Mouse (Mus musculus) CH12.LX (cell line): ENCODE data around the gene Cep97. TPM values are rescaled to one million over a fixed set of nuclear protein-coding genes. Genes with fewer than 3 reads are reported as not detected.

Experiments used
- DNase-seq: peaks from one replicate; pipeline ENCODE4 v3.0.0-alpha.2; 2013; ENCODE audit errors: extremely low read depth
- H3K27ac ChIP-seq: 2 replicates; pipeline ENCODE4 v1.5.1; 2012; ENCODE audit warnings: low read depth, mild to moderate bottlenecking, control low read depth, moderate library complexity; ENCODE audit not compliant: insufficient read depth
- H3K27me3 ChIP-seq: replicated peaks from 2 replicates; pipeline ENCODE3; 2012; ENCODE audit warnings: inconsistent platforms
- H3K36me3 ChIP-seq, 2 experiments: replicated peaks in 1 of 2; 2 replicates each; pipeline versions ENCODE3 to v1.6.1; 2012; ENCODE audit warnings: inconsistent platforms in 1 of 2, low read length in 1 of 2, mild to moderate bottlenecking in 1 of 2, mixed read lengths in 1 of 2, moderate library complexity in 1 of 2; ENCODE audit not compliant: control insufficient read depth in 1 of 2, insufficient read depth in 1 of 2
- H3K4me1 ChIP-seq, 2 experiments: 2 replicates each; pipeline ENCODE4 v1.6.1; 2012; ENCODE audit warnings: inconsistent platforms in 1 of 2, moderate library complexity in 1 of 2; ENCODE audit not compliant: insufficient read depth in 2 of 2, control insufficient read depth in 1 of 2
- H3K4me2 ChIP-seq: 2 replicates; pipeline ENCODE4 v1.6.1; 2012; ENCODE audit warnings: low read depth, mild to moderate bottlenecking, control low read depth; ENCODE audit not compliant: poor library complexity, insufficient read depth, severe bottlenecking
- H3K4me3 ChIP-seq, 3 experiments: fragments of 150-350 bp in 1 of 3; sonication (generic) in 1 of 3; replicated peaks in 1 of 3; 2 replicates each; pipeline versions ENCODE3 to v1.5.1; 2011 to 2012; ENCODE audit warnings: low read depth in 2 of 3, low read length in 2 of 3, mild to moderate bottlenecking in 2 of 3, moderate library complexity in 2 of 3, control low read depth in 1 of 3, improper control_type of control experiment in 1 of 3, inconsistent platforms in 1 of 3, mixed read lengths in 1 of 3; ENCODE audit not compliant: poor library complexity in 1 of 3
- H3K79me2 ChIP-seq: replicated peaks from 2 replicates; pipeline ENCODE4 v1.6.1; 2012; ENCODE audit warnings: mild to moderate bottlenecking, moderate library complexity; ENCODE audit not compliant: control insufficient read depth, poor library complexity, insufficient read depth, severe bottlenecking; ENCODE audit errors: extremely low read depth
- H3K9ac ChIP-seq: 2 replicates; pipeline ENCODE4 v1.6.1; 2012; ENCODE audit warnings: low read depth, mild to moderate bottlenecking, control low read depth, moderate library complexity; ENCODE audit not compliant: insufficient read depth
- H3K9me3 ChIP-seq: replicated peaks from 2 replicates; pipeline ENCODE3; 2012; ENCODE audit warnings: low read length, inconsistent platforms, mixed read lengths
- BHLHE40 ChIP-seq: IDR thresholded peaks from 2 replicates; pipeline ENCODE4 v1.6.1; 2011; ENCODE audit warnings: mild to moderate bottlenecking, low read depth, low read length, improper control_type of control experiment
- CHD1 ChIP-seq: IDR thresholded peaks from 2 replicates; pipeline ENCODE4 v1.6.1; 2012; ENCODE audit warnings: low read depth, low read length, improper control_type of control experiment, inconsistent platforms
- CHD2 ChIP-seq: IDR thresholded peaks from 2 replicates; pipeline ENCODE4 v1.6.1; 2011; ENCODE audit warnings: low read length, improper control_type of control experiment
- CTCF ChIP-seq, 2 experiments: IDR thresholded peaks in 1 of 2; conservative IDR thresholded peaks in 1 of 2; 2 replicates each; pipeline ENCODE4 v1.5.1; 2011 to 2012; ENCODE audit warnings: low read depth in 2 of 2, low read length in 2 of 2, improper control_type of control experiment in 1 of 2, inconsistent platforms in 1 of 2, mild to moderate bottlenecking in 1 of 2, moderate library complexity in 1 of 2
- E2F4 ChIP-seq: IDR thresholded peaks from 2 replicates; pipeline ENCODE4 v1.6.1; 2011; ENCODE audit warnings: low read depth, low read length, improper control_type of control experiment; ENCODE audit not compliant: insufficient replicate concordance
- ELF1 ChIP-seq: IDR thresholded peaks from 2 replicates; pipeline ENCODE4 v1.6.1; 2014; ENCODE audit warnings: low read depth, mild to moderate bottlenecking, inconsistent platforms, low read length, improper control_type of control experiment
- EP300 ChIP-seq: IDR thresholded peaks from 2 replicates; pipeline ENCODE4 v1.6.1; 2011; ENCODE audit warnings: low read length, improper control_type of control experiment
- ETS1 ChIP-seq: conservative IDR thresholded peaks from 2 replicates; pipeline ENCODE4 v1.6.1; 2012; ENCODE audit warnings: low read depth, mild to moderate bottlenecking, inconsistent platforms, low read length, improper control_type of control experiment, moderate library complexity
- GABPA ChIP-seq: IDR thresholded peaks from 2 replicates; pipeline ENCODE4 v1.6.1; 2012; ENCODE audit warnings: low read depth, low read length, improper control_type of control experiment, inconsistent platforms; ENCODE audit not compliant: insufficient replicate concordance
- HCFC1 ChIP-seq: IDR thresholded peaks from 2 replicates; pipeline ENCODE4 v1.6.1; 2012; ENCODE audit warnings: low read depth, mild to moderate bottlenecking, inconsistent platforms, low read length, improper control_type of control experiment
- IRF4 ChIP-seq: IDR thresholded peaks from 2 replicates; pipeline ENCODE4 v1.6.1; 2014; ENCODE audit warnings: low read depth, mild to moderate bottlenecking, inconsistent platforms, low read length, improper control_type of control experiment
- JUN ChIP-seq: IDR thresholded peaks from 2 replicates; pipeline ENCODE4 v1.6.1; 2011; ENCODE audit warnings: low read depth, mild to moderate bottlenecking, low read length, improper control_type of control experiment, moderate library complexity; ENCODE audit not compliant: insufficient read depth
- JUND ChIP-seq: conservative IDR thresholded peaks from 2 replicates; pipeline ENCODE4 v1.6.1; 2011; ENCODE audit warnings: low read depth, low read length, improper control_type of control experiment
- KAT2A ChIP-seq: IDR thresholded peaks from 2 replicates; pipeline ENCODE4 v1.6.1; 2012; ENCODE audit warnings: low read length, improper control_type of control experiment, inconsistent platforms; ENCODE audit not compliant: insufficient replicate concordance
- MAFK ChIP-seq: IDR thresholded peaks from 2 replicates; pipeline ENCODE4 v1.6.1; 2011; ENCODE audit warnings: low read length, improper control_type of control experiment; ENCODE audit not compliant: insufficient replicate concordance
- MAX ChIP-seq: IDR thresholded peaks from 2 replicates; pipeline ENCODE4 v1.6.1; 2011; ENCODE audit warnings: low read length, improper control_type of control experiment
- MAZ ChIP-seq: IDR thresholded peaks from 2 replicates; pipeline ENCODE4 v1.6.1; 2012; ENCODE audit warnings: low read depth, mild to moderate bottlenecking, inconsistent platforms, low read length, improper control_type of control experiment, moderate library complexity
- MEF2A ChIP-seq: IDR thresholded peaks from 2 replicates; pipeline ENCODE4 v1.6.1; 2014; ENCODE audit warnings: low read depth, mild to moderate bottlenecking, inconsistent platforms, low read length, improper control_type of control experiment, borderline replicate concordance
- MYC ChIP-seq: IDR thresholded peaks from 2 replicates; pipeline ENCODE4 v1.6.1; 2011; ENCODE audit warnings: low read depth, mild to moderate bottlenecking, improper control_type of control experiment, low read length
- NRF1 ChIP-seq: IDR thresholded peaks from 2 replicates; pipeline ENCODE4 v1.6.1; 2014; ENCODE audit warnings: low read depth, mild to moderate bottlenecking, inconsistent platforms, low read length, improper control_type of control experiment, moderate library complexity
- PAX5 ChIP-seq: IDR thresholded peaks from 2 replicates; pipeline ENCODE4 v1.6.1; 2012; ENCODE audit warnings: low read length, inconsistent platforms, mixed read lengths
- POLR2A ChIP-seq: IDR thresholded peaks from 2 replicates; pipeline ENCODE4 v1.6.1; 2011; ENCODE audit warnings: low read depth, mild to moderate bottlenecking, improper control_type of control experiment, low read length
- POLR2AphosphoS2 ChIP-seq: IDR thresholded peaks from 2 replicates; pipeline ENCODE4 v1.6.1; 2011; ENCODE audit warnings: low read depth, low read length, improper control_type of control experiment
- SMC3 ChIP-seq: IDR thresholded peaks from 2 replicates; pipeline ENCODE4 v1.6.1; 2011; ENCODE audit warnings: low read depth, low read length, improper control_type of control experiment
- TBP ChIP-seq: conservative IDR thresholded peaks from 2 replicates; pipeline ENCODE4 v1.6.1; 2011; ENCODE audit warnings: low read depth, low read length, improper control_type of control experiment
- TCF12 ChIP-seq: IDR thresholded peaks from 2 replicates; pipeline ENCODE4 v1.6.1; 2014; ENCODE audit warnings: low read depth, mild to moderate bottlenecking, inconsistent platforms, low read length, improper control_type of control experiment
- USF2 ChIP-seq: conservative IDR thresholded peaks from 2 replicates; pipeline ENCODE4 v1.6.1; 2011; ENCODE audit warnings: low read depth, low read length, improper control_type of control experiment
- ZC3H11A ChIP-seq: IDR thresholded peaks from 2 replicates; pipeline ENCODE4 v1.6.1; 2012; ENCODE audit warnings: low read depth, mild to moderate bottlenecking, inconsistent platforms, low read length, improper control_type of control experiment
- ZKSCAN1 ChIP-seq: IDR thresholded peaks from 2 replicates; pipeline ENCODE4 v1.6.1; 2012; ENCODE audit warnings: low read depth, inconsistent platforms, low read length, improper control_type of control experiment, borderline replicate concordance
- ZMIZ1 ChIP-seq: IDR thresholded peaks from 2 replicates; pipeline ENCODE4 v1.6.1; 2012; ENCODE audit warnings: low read depth, mild to moderate bottlenecking, inconsistent platforms, low read length, improper control_type of control experiment
- ZNF384 ChIP-seq: IDR thresholded peaks from 2 replicates; pipeline ENCODE4 v1.6.1; 2012; ENCODE audit warnings: low read depth, low read length, improper control_type of control experiment, inconsistent platforms
- dilution Hi-C: fragments of 300-500 bp; cut with MboI; formaldehyde crosslinking; loops from 2 replicates; pipeline ENCODE4 v1.14.3; 2020; ENCODE audit warnings: low sequenced_read_pairs; ENCODE audit not compliant: extremely low pct_unique_long_range_greater_than_20kb, extremely low pct_ligation_motif_present
- in situ Hi-C: fragments of 300-500 bp; cut with MboI; formaldehyde crosslinking; loops from 3 replicates; pipeline ENCODE4 v1.14.3; 2019; ENCODE audit warnings: low sequenced_read_pairs, low pct_ligation_motif_present, low pct_unique_long_range_greater_than_20kb, mixed read lengths
- polyA plus RNA-seq: library from polyadenylated mRNA; unstranded; fragments of >175 nt; gene quantifications from 2 replicates; pipeline ENCODE4 v1.2.1, GENCODE M21; 2012; ENCODE audit warnings: low read depth; ENCODE audit not compliant: insufficient read length
- total RNA-seq, 2 experiments: library from RNA; depleted of rRNA; stranded (reverse); fragments of 300-350 nt in 1 of 2; fragments of >200 nt in 1 of 2; gene quantifications; 2 replicates each; pipeline ENCODE4 v1.2.3; 2012 to 2014

Cep97 gene
- total and polyA plus RNA-seq, 3 experiments = 19.2 to 27.5 (median 24.9) TPM

- H3K36me3 ChIP-seq = peaks cover 31 to 66% of the 10 kb centered on the region in 2 experiments
- no peak for DNase-seq
Observed at GRCm38 (mm10) chr16:55910208-55910793, 24.4 kb downstream of the Cep97 start.

GRCm38 (mm10) chr16:55906928-55907679, 27.6 kb downstream of the Cep97 start:
- DNase-seq = peak; percentile 81
- H3K9me3 ChIP-seq = peaks cover 2% of the 10 kb centered on the region
- in situ Hi-C loops (no loop called here), dilution Hi-C loops (no loop called here)
- H3K27me3 ChIP-seq = no peaks in the 10 kb centered on the region
- H3K4me2 ChIP-seq = peak overlapping the region; percentile 61
- H3K4me1 ChIP-seq = peaks cover 23 to 54% of the 10 kb centered on the region in 2 experiments
- peak overlapping the region in 1 of 3 experiments; percentile 47 for H3K4me3 ChIP-seq
- H3K36me3 ChIP-seq = peaks cover 14 to 44% of the 10 kb centered on the region in 2 experiments
- H3K9ac ChIP-seq = peak overlapping the region; percentile 27; the same call in 1 of the 2 replicates
- 0 out of 2 replicates have a peak, but pooled peaks cover 2% of the 10 kb centered on the region for H3K79me2 ChIP-seq
- H3K27ac ChIP-seq = peak overlapping the region; percentile 95
- peak; percentile 75 for TF ChIP-seq USF2
- TF ChIP-seq TBP = no peak
- TF ChIP-seq MAX = peak; percentile 77; the same call in 1 of the 2 replicates
- TF ChIP-seq JUN = peak; percentile 93
- TF ChIP-seq E2F4 = no peak
- TF ChIP-seq IRF4 = peak; percentile 99
- TF ChIP-seq GABPA = no peak
- no peak for TF ChIP-seq ZC3H11A
- 0 out of 2 replicates have a peak, but pooled peaks have one; percentile 52 for TF ChIP-seq CHD1
- TF ChIP-seq BHLHE40 = peak; percentile 69
- TF ChIP-seq ZKSCAN1 = no peak
- no peak for TF ChIP-seq MAZ
- peak; percentile 96 for TF ChIP-seq MEF2A
- TF ChIP-seq SMC3 = no peak
- no peak for TF ChIP-seq ELF1
- TF ChIP-seq KAT2A = no peak
- TF ChIP-seq ZNF384 = peak; percentile 91
- no peak; the same call in 1 of the 2 replicates for TF ChIP-seq TCF12
- no peak for TF ChIP-seq ZMIZ1
- no peak for TF ChIP-seq CTCF (conservative IDR thresholded peaks at IDR 0.05 in 1 of 2, IDR thresholded peaks at IDR 0.05 in 1 of 2; ENCODE audit: low read depth in 2 of 2, low read length in 2 of 2)
- no peak for TF ChIP-seq PAX5
- 0 out of 2 replicates have a peak, but pooled peaks have one; percentile 55 for TF ChIP-seq MAFK
- peak; percentile 78; the same call in 1 of the 2 replicates for TF ChIP-seq MYC
- TF ChIP-seq POLR2AphosphoS2 = no peak

More at GRCm38 (mm10) chr16:55910208-55910793, 24.4 kb downstream of the Cep97 start:
- H3K9me3 ChIP-seq = peaks cover 2% of the 10 kb centered on the region
- dilution Hi-C loops (no loop called here), in situ Hi-C loops (no loop called here)
- peaks cover 14 to 26% of the 10 kb centered on the region in 2 experiments for H3K4me1 ChIP-seq
- H3K27me3 ChIP-seq = no peaks in the 10 kb centered on the region
- no peak overlapping the region for H3K4me2 ChIP-seq
- TF ChIP-seq JUND (no peak), BHLHE40 (no peak), ELF1 (no peak), EP300 (no peak), CHD2 (no peak), HCFC1 (no peak), ETS1 (no peak), POLR2AphosphoS2 (no peak), NRF1 (no peak), ZKSCAN1 (no peak), E2F4 (no peak), GABPA (no peak), POLR2A (no peak), JUN (no peak), USF2 (no peak)
- TF ChIP-seq, all 38 proteins: peak for 0
- no peak overlapping the region for H3K27ac ChIP-seq
- H3K9ac ChIP-seq = no peak overlapping the region
- H3K79me2 ChIP-seq = no peaks in the 10 kb centered on the region
- no peak overlapping the region for H3K4me3 ChIP-seq
